Mouse (Mus musculus) CD4-positive, CD25-positive, alpha-beta regulatory T cell, adult 4 months (primary cell): ENCODE results near the gene Ap1s3. TPM values are rescaled to one million over a fixed set of nuclear protein-coding genes. Genes with fewer than 3 reads are reported as not detected.

Experiments used
- ATAC-seq: one replicate; pipeline ENCODE4 v1.8.0; 2017
- polyA plus RNA-seq, 2 experiments: library from polyadenylated mRNA; unstranded; fragments of 100-300 nt; shearing (Covaris generic); gene quantifications; one replicate each; pipeline ENCODE4 v1.2.1; 2017

The Ap1s3 gene
- polyA plus RNA-seq = 1 to 10 TPM; 1.2 to 2.5 TPM

DNA sequence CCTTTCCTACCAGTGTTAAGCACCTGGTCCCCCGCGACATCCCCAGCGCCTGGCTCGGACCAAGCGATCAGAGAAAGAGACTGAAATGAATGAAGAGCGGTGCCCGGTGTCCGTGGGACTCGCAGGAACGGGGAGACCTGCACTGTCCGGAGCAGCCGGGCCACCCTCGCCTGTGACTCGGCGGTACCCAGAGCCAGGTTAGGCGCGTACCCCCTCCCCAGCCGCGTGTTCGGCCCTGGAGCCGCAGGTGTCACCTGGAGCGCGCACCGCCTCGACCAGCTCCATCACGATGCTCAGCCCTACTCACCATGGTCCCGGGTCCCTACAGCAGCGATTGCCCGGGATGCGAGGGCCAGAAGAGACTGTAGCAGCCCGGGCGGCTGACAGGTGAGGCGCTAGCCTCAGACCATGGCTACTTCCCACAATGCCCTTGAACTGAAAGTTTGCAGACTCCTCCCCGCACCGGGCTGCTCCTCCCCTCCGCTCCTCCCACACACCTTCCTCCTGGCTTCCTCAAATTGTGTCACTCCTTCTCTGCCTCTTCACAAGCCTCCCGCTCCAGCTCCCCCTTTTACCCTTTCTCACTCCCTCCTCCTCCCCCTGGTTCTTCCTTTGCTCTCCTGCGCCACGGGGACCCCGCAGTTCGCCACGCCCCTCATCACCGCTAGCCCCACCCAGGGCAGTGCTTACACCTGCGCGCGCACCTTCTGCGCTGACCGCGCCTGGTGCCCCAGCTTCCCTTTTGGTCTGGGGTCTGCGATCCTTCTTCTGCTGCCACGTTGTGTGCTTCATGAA is at the start of gene Ap1s3:
Gene Ap1s3 (minus strand): TSS at position 430 of the 795 bp plus-strand sequence.
- ATAC-seq = peak; percentile 95

DNA sequence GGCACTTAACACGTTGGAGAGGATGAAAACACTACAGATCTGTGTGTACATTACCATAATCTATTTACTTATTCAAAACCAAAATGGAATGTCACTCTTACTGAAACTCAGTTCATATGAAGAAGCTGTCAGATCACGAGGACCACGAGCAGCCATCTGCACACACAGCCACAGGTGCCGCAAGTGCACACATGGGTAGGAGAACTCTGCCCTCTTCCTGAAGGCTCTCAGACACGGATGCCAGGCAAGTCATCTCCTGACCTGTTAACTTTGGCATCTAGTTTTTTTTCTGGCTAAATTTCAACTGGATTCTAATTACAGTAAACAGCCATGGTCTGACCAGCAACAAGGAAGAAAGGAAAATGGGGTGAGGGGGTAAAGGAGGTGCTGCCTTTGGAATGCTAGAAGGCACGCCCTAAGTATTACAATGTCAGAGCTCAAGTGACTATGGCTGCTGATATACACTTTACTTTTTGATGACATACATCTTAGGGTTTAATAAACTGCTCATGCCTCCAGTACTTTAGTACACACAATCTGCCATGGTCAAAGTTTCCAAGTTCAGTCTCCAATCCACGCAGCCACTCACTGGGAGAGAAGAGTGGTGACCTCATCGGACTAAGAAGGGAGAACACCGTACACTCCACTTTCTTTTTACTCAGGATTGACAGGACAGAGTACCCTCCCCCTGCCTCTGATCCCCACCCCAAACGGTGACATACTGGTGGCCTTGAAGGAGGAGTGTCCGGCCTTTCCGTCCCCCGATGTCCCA is 42.6 kb upstream of the Ap1s3 start:
- no peak for ATAC-seq

DNA sequence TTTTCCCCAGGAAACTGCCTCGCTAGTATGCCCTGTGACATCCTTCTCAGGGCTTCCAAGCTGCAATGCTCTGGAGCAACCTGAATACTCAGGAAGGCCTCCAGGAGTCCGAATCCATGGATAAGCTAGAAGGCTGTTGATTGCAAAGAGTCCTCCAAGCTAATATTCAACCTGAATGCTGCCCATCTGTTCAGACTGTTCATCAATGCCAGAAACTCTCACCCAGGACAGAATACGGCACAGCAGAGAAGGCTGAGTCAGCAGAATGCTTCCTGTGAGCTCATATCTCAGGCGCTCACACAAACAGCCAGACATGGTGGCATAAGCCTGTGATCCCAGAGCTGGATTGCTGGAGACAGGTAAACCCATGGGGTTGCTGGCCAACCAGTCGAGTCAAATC is 41.3 kb upstream of the Ap1s3 start:
- ATAC-seq = no peak

DNA sequence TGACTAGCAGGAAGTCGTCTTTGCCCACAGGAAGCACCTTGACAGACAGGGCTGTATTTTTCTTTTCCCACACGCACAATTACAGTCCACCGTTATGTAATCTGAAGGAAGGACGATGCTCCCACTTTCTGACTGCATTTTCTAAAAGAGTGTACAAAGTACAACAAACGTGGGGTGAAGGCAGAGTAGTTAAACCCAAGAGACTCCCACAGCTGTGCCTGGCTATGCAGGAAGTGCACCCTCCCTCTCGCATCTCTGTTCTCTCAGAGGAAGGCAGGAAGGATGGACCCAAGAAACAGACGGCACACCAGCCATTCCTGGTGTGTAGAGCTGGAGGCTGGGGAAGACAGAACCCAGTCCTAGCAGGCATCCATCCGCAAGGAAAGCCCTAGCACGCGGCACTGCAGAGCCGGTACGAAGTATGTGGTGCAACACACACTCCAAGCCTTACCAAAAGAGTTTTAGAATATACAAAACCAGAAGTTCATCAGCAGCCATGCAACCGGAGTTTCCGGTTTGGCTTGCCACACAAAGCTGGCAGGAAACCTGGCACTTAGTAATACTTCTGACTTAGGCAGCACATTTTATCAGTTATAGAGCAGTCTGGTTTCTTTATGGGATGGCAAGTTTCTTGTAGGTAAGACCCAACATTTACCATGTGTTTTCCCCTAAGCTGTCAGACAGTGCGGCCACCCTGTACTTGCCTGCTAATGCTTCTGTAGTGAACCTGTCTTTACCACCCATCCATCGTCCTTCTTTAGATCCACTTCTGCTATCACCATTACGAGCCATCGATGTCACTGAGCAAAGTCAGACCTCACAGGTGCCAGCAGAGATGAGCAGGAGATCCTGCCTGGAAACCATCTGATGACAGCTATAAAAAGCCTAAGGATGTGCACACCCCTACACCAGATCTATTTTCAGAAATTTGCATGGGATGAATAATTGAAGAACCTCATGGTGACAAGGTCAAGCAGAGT is 39.7 kb upstream of the Ap1s3 start:
- ATAC-seq = peak; percentile 87

DNA sequence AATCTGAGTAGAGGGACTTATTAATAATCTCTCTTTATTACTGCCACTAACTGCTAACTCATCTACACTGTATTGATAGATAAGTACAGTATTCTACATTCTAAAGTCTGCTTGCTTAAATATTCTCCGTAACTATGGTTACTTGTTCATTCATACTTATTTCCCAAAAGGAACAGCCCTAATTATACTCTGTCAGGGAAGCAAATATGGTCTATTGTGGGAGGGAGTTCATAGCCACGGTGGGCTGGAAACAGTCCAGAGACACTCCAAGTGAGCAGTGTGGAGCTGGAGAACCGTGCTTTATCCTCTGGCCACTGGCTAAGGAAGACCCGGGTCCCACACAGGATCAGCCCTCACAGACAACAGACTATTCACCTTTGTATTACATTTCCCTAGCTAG is 38.9 kb upstream of the Ap1s3 start:
- ATAC-seq = no peak

DNA sequence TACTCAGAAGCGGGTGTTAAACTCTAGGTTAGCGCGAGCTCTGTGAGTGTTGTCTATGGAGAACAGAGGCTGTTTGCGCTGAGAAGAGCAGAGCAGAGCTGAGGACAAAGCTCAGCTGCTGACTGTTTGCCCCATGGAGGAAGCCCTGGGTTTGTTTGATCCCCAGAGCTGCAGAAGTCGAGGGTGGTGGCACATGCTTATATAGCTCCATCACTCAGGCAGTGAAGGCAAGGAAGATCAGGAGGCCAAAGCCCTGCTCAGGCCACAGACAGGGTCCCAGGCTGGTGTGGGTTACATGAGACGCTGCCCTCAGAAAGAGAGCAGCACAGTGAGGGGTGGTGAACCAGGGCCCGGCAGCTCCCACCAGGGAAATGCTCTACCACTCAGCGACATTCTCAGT is 38.4 kb upstream of the Ap1s3 start:
- no peak for ATAC-seq

DNA sequence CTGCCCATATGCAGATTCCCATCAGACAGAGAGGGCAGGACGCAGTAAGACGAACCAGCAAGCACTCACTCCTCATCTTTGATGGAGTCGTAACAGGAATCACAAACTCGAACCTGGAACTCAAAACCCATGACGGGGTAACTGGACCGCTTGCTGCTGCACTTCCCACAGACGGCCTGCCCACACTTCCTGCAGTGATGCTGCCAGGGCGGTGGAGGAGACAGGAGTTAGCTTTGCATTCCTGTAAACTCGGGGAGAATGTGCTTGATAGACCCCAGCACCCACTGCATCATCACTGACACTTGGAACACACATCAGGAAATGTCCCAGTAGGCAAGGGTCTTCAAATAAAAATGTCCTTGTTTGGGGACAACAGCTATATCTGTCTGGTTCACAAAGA is 35.6 kb upstream of the Ap1s3 start:
- ATAC-seq = no peak

DNA sequence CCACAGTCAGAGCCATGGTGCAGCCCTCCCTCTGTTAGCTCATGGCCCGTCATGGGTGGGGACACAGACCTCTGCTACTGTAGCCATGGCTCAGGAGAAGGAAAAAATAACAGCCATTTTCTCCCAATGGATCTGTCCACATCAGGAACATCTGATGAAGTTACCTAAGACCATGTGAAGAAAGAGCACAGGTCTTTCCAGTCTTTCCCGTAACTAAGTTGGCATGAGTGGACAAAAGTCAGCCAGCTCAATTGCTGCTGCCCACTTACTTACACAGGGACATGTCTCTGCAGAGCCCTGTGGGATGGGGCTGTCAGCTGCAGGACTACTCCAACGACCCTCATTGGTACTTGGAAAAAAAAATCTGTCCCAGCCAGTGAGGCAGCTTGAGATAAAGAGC is 34.9 kb upstream of the Ap1s3 start:
- no peak for ATAC-seq

DNA sequence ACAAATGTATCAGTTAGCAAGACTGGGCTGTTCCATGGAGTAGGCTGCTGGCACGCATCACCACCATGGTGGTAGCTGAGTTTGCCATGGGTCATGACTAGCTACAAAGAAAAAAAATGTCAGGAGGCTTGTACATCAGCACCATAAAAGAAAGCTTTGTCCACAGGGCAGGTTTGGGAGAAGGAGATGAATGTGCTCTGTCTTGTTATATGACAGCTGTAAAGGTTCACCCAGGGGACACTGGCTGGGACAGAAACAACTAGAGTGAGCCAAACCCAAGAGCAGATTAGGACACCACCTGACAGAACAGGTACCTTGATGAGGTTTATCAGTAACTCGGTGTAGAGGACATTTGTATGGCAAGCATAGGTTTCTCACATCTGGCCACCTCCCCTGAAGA is 32.9 kb upstream of the Ap1s3 start:
- no peak for ATAC-seq

DNA sequence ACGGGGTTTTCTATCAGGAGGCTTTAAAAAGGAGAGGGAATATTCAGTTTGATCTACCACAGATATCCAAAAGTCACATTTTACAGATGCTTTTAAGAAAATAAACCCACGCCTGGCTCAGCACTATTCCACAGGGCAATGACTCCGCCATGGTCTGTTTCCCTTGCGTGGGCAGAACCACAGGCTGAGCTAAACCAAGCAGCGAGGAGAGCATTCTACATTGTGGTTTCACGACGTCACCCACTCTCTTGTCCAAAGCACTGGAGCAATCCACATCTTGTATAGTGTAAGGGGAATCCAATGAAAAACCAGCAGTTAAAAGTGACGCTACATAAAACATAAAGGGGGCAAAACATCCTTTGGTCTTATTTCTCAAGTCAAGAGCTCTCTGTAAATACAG is 31.7 kb upstream of the Ap1s3 start:
- no peak for ATAC-seq

DNA sequence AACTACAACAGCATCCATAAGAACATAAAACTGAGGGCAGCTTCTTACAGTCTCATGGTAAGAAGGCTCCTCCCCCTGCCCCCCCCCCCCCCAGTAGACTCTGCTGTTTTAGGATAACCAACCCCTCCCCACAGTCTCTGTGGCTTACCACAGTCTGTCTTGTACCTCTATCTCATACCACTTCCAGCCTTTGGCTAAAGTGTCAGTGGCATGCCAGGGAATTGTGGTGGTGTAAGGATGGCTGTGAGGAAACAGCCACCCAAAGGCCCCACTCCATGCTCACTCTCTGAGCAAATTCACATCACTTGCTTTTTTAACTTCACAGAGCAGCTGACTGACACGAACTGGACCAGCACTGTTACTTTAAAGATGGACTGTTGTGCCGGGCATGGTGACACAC is 26.7 kb upstream of the Ap1s3 start:
- no peak for ATAC-seq

DNA sequence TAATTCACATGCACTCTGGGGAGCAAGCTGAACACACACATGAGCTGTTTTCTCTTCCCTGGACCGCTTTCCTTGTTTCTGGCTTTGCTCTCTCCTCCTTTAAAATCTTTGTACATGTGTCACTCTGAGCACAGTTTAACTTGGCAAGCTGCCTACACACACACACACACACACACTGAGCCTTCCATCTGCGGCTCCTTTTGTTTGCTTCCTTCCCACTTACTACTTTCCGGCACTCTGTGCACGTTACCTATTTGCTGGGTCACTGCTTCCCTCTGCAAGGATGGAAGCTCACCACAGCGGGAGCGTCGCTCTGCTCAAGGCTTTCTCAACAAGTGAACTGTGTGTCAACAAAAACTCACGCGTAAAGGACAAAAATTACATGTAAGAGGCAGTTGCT is 25.6 kb upstream of the Ap1s3 start:
- no peak for ATAC-seq

DNA sequence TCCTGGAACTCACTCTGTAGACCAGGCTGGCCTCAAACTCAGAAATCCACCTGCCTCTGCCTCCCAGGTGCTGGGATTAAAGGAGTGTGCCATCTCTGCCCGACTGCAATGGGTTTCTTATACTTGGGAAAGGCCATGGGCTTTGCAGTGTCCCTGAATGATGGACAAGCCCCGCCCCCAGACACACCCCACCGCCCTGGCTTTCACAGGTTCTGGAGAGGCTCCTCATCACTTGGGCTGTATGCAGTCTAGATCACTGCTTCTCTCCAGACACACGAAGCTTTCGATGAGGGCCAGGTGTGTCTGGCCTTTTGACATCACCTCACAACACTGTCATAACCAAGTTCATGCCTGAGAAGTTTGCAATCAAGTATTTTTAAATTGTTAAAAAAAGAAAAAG is 25.2 kb upstream of the Ap1s3 start:
- no peak for ATAC-seq

DNA sequence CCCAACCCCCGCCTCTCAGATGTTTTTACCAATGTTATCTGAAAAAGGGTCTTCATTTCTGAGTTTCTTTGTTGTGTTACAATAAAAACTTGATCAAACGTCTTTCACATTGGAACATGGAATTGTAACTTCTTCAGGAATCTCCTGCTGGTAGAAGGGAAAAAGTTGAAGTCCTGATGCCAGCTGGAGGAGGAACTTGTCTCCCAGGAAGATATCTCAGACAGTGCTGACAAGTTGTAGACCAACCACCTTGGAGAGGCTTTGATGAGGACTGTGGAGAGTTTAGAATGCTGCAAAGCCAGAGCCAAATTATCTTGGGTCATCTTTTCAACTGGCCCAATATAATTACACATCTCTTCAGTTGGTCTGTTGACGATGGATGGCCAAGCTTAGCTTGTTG is 20.7 kb upstream of the Ap1s3 start:
- ATAC-seq = no peak

DNA sequence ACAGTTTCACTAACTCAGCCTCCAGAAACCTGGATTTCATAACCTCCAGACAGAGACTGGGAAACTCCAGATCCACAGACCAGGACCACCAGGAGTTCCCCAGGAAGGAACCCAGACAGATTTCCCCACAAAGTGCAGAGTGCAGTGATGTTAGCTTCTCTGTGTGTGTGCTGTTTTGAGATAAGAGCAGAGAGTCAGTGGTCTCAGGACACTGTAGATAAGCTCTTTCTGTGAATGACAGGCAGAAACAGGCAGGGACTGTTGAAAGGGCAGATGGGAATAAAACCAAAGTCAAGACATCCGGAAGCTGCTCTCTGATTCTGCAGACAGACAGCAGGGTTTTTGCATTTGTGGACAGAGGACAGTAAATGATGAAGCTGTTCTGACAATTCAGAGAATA is 15.5 kb upstream of the Ap1s3 start:
- ATAC-seq = no peak

DNA sequence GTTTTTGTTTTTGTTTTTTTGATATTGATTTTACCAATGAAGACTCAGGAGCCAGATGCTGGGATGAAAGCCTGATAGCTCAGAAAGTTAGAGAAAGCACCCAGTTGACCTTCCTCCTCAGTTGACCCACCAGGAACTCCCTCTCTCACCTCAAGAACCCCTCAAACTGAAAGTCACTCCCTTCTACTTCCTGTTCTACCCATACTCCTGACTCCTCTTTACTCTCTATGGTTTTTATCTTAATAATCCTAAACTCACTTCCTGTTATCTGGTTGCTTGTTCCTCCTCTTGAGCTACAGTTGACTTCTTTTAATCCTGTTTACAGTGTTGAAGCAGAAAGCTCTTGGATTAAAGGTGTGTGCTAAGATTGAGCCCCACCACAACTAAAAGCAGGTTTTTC is 12.3 kb upstream of the Ap1s3 start:
- ATAC-seq = peak; percentile 68

DNA sequence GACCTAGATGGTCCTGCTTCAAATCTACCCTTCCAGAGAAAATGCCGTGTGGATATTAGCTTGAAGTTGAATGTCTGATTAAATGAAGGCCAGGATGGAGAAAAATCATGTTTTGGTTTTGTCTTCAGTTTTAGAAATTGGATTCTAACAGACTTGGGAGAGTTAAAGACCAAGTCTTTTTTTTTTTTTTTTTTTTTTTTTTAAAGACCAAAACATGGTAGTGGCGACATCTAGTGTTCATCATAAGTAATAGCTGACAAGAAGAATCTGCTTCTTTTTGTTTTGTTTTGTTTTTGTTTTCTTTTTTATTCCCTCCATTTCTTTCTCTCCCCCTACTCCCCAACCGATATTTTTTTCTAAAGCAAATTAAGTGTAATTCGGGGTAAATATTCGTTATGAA is 11.2 kb upstream of the Ap1s3 start:
- peak; percentile 48 for ATAC-seq

DNA sequence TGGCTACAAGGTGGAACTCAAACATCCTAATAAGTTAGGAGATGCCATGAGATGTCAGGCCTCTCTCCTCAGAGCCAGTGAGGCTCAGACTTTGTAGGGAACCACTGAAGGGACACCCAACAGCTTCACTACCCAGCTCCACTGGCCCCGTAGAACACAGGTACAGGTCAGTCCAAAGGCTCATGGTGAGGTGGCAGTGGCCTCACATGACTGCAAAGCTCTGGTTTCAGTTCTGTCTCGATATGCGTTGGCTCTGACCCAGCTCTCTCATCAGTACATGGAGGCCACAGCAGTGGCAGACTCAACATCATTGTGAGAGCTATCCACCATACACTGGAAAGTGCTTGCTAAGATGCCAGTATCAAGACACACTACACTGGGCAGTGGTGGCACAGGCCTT is 9.0 kb upstream of the Ap1s3 start:
- no peak for ATAC-seq

DNA sequence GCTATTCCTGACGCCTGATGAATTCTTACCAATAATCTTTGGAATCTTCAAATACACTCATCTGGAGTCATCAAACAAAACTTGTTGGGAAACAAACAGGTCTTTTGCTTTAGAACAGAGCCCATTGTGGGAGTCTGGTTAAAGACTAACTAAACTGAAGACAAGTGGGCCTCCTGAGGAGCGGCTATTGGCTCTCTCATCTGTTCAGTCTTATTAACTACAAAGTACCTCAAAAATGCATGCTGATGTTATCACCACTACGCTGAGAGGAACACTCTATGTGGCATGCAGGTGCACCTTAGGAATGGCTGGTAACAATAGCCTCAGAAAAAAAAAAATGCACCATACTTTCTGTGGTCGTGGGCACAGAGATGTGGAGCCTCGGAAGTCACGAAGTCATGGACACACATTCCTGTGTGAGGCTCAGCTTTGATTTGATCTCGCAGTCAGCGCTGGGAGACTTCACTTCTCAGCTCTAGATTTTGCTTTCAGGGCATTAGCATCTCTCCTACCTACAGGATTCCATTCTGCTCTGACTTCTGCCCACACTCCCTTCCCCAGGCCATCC is 6.4 kb upstream of the Ap1s3 start:
- no peak for ATAC-seq

DNA sequence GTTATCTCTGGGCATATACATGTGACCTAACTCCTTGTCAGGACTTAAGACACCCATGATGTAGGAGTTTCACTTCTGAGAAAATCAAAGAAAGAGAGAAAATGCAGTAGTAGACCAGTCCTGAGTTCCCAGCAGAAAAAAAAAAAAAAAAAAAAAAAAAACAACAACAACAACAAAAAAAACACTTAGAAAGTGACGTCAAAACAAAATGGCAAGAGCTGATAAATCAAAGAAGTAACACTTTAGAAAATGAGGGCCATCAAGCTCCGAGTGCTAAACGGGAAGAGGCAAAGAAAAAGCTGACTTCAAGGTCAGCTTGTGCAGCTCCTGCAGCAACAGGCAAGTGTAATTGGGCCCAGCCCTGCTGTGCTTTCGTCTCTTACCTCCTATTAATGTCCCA is 3.9 kb upstream of the Ap1s3 start:
- ATAC-seq = no peak

DNA sequence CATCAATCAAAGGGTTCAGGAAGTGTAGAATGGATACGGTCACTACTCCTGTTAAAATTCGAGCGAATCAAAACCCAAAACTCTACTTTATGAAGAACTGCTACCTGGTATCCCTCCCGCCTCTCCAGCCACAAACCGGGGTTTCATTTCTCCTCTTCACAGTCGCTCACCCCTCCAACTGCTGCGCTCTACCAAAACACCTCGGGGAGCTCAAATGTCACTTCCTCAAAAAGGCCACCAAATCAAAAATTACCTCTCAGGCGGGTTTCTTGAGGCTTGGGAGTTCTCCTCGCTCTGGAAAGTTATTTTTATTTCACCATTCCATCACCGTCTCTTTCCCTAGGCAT is 603 bp downstream of the Ap1s3 start:
- peak; percentile 37 for ATAC-seq

DNA sequence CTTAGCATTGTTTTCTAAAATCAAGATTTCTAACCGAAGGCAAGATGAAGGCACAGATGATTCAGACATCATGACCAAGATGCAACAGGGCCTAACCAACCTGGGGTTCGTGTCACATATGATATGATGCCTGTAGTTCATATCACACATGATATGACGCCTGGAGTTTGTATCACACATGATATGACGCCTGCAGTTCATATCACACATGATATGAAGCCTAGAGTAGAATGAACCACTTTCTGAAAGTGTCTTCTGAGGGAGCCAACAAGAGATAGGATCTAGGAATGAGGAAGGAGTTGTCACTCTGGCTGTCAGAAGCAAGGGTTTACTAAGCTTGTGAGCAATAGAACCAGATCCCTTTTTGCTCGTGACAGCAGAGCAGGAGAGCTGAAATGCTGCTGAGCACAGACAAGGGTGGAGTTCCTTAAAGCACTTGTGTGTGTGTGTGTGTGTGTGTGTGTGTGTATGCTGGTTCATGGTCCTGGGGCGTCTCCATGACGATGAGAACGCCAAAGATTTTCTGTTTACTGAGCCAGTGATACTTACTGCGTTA is 2.3 kb downstream of the Ap1s3 start:
- ATAC-seq = no peak

DNA sequence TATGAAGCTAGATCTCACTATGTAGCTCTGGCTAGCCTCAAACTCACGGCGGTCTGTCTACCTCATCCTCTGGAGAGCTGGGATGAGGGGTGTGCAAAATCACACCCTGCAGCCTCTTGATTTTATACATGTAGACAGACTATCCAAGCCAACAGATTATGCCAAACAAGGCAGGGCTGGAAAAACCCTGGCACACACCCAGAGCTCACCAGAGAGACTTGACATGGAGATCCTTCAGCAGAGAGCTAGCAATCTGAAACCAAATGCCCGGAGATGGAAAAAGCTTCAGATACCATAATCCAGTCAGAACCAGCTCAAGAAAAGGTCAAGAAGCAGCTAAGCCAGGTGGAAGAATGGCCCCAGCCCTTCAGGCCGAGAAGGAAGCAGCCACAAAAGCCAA is 6.9 kb downstream of the Ap1s3 start:
- no peak for ATAC-seq
